Mouse (Mus musculus): ENCODE measurements around the gene Wdr27. TPM values are rescaled to one million over a fixed set of nuclear protein-coding genes. Genes with fewer than 3 reads are reported as not detected.
"Not testable (repeated sequence)": the region's sequence is repeated elsewhere in the genome, so short reads cannot be mapped to it uniquely, and the experiment has no call there.

The Wdr27 gene
- total RNA-seq, 2 experiments from 2014 or later: 3.0 to 3.9 TPM

DNA sequence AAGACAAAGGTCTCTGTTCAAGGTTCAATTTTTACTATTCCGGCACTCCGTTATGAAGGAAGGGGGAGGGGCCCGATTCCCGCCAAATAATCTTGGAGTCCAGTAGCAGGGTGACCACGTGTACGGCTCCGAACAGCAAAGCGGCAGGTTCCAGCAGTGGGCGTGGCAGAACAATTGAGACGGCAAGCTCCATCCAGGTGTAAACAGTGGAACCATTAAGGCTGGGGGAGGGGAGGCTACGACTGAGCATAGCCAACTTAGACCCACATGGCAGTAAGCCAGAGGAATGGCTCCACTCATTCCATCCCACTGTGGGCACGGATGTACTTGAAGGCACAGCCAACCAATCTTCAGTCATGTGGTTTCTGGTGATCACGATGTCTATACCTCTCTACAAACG lies 7.7 kb downstream of the Wdr27 start:
- not testable (repeated sequence) for DNase-seq (ENCODE audit: low spot score in 2 of 2)

DNA sequence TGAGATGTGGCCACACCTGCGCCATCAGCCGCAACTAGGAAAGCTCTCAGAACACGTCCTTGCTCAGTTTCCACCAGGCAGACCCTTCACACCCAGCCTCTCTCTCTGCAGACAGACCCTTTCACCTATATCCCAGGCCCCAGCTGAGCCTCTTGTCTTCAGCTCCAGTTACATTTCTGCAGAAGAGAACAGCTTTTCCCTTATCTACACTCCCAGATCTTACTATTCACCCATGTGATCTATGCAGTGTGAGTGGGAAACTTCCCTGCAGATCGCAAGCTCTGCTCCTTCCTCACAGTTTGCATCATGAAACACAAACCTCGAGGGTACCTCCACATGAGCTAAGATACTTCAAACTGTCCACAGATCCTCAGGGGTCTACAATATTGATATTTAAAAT lies 11.5 kb downstream of the Wdr27 start:
- no peak for DNase-seq (ENCODE audit: low spot score in 2 of 2)

DNA sequence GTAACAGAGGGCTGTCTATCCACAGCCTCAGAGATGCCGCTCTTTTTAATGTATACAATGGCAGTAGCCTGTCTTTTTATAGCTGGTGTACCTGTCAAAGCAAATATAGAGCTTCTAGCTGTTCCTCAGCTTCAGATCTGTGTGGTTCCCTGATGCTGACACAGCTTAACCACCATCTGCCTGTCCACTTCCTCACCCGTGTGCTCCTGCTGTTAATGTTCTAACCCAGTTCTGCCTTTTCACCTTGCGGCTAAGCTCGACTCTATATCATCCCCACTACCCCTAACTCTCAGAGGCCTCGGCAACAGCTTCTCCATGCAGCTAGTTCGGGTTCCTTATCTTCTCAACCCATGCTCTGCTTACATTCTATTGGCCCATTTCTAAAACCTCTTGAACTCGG lies 12.3 kb downstream of the Wdr27 start:
- no peak for DNase-seq (ENCODE audit: low spot score in 2 of 2)

DNA sequence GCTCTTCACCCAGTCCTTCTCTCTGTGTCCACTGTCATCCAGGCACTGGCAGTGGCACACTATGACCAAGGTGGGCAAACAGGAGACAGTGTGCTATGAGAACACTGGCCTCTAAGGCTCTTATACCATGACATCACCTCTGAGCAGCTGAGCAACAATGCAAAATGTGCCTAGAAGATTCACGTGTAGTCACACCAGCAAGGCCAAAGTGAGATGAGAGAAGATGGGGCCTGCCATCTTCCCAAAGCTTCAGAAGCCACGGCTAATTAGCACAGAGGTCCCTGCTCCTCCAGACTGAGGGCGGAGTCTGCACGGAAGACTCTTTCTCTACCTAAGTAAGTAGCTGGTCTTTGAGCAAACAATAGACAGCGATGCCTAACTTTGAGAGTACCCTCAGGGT lies 14.3 kb downstream of the Wdr27 start:
- DNase-seq (ENCODE audit: low spot score in 2 of 2): no peak

DNA sequence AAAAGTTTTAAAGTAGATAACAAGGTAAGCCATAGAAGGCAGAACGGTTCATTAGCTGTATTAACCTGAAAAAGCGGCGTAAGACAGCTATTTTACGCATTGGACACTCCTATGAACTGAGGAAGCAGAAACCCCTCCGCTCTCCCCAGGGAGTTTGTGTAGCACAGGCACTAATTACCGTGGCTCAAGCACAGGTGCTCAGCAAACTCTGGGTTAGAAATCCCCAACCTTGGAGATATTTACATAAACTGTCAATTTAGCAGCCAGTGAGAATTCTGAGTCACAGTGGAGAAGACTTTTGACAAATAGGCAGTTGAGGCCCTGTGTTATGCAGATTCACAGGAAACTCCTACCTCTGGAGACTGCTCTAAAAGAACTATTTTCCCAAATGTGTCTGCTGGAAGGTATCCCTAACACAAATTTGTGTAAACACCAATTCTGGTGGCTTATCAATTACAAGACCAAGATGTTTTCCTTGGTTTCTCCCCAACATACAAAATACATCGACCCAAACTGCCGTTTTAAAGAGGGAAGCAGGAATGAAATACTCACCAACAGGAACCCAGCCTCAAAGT lies 15.2 kb downstream of the Wdr27 start:
- no peak for DNase-seq (ENCODE audit: low spot score in 2 of 2)

DNA sequence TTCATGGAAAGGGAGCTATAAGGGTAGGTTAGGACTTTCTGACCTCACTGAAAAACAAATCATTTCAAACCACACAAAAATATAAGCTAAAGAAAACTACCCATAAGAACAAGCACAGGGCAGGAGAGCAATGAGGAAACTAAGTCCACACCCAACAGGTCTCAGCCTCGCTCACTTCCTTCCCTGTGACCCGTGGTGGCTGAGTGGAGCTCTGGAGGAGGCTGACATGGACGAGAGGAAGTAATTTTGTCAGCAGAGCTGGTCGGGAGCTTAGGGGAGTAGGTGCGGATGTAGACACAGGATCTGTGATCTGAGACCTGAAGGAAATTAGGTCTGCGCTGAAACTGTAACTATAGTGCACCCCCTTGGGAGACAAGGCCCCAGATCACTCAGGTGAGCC lies 21.4 kb downstream of the Wdr27 start:
- DNase-seq (ENCODE audit: low spot score in 2 of 2): no peak

DNA sequence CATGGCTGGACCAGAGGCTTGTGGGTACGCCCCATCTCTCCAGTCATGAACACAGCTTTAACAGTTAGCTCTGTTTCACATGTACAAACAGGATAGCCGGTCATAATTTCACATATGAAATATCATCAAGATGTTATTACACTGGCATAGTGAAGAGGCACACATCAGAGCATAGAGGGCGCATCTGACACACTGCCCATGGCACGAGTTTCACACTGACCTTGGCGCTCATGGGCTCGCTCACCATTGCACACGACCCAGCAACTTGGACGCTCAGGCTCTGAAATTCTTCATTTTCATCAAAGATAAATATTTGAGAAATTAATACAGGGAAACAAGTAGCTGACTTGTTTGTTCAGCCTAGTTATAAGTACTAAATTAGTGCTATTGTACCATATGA lies 25.1 kb downstream of the Wdr27 start:
- no peak for DNase-seq (ENCODE audit: low spot score in 2 of 2)

DNA sequence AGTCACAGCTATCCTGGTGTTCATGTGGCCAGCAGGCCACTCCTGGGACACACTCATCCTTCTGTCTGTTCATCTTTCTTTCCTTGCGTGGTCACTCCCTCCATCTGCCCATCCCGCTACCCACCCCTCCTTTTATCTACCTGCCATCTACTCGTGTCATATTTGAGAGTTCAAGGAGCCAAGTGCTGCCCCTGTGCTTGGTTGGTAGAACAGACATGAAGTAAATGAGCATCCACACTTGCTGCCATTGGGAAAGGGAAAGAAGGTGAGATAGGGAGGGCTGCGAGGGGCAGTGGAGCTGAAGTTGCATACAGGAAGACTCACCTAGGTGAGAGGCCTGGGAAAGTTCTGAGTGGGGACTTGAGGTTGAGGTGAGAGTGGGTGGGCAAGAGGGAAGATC lies 28.6 kb downstream of the Wdr27 start:
- no peak for DNase-seq (ENCODE audit: low spot score in 2 of 2)

DNA sequence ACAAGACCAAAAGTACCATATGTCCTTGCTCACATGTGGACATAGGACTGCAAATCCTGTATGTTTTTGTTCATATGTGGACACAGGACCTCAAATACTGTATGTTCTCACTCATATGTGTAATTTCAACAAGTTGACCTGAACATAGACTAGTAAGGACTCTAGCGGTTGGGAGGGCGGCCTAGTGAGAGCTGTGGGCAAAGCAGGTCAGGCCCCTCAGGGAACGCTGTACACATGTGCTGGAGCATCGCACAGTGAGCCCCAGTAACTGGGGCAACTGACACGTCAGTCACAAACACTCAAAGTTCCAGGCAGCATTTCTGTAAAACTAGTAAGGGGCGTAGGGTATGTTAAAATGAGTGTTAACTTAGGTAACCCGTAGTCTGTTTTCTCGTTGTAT lies 30.0 kb downstream of the Wdr27 start:
- DNase-seq (ENCODE audit: low spot score in 2 of 2): no peak

DNA sequence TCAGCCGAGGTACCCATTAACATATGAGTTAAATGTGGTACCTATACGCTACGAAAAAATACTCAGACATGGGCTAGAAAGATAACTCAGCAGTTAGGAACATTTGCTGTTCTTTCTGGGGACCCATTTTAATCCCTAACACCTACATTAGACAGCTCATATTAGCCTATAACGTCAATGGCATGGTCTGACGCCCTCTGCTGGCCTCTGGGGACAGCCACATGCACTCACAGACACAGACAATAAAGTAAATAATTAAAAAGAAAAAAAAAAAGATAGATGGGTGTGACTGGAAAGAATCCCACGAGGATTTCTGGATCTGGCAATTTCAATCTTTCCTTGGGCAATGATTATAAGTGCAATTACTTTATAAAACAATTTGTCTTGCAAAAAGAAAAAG lies 30.5 kb downstream of the Wdr27 start:
- DNase-seq (ENCODE audit: low spot score in 2 of 2): no peak

DNA sequence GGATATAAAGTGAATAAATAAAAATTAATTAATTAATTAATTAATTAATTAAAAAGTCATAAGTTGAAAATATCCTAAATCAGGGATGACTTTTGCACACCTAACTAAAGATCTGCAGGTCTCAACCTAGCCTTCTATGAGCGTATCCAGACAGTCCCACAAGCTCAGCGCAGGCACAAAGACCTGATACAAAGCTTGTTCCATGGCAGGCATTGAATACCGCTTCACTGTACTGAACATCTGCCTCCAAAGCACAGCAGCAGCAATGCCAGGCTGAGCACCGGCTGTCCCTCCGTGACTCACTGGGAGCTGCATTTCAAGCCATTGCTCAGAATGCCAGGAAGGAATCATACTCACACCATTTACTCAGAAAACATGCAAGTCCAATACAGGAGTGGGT lies 32.2 kb downstream of the Wdr27 start:
- DNase-seq (ENCODE audit: low spot score in 2 of 2): no peak

DNA sequence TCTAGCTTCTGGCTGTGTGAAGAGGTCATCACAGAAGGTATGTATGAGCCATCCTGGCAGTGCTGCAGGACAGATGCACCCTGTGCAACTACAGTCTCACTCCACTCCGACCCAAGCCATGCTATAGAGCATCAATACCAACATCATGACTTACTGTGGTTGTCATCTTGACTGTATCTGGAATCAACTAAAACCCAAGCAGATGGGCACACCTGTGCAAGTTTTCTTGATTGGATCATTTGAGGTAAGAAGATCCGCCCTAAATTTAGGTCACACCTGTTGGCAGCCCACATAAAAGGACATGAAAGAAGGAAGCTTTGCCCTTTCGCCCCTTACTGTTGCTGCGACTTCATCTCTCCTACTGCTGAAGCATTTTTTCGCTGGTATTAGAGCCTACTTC lies 33.6 kb downstream of the Wdr27 start:
- no peak for DNase-seq (ENCODE audit: low spot score in 2 of 2)

DNA sequence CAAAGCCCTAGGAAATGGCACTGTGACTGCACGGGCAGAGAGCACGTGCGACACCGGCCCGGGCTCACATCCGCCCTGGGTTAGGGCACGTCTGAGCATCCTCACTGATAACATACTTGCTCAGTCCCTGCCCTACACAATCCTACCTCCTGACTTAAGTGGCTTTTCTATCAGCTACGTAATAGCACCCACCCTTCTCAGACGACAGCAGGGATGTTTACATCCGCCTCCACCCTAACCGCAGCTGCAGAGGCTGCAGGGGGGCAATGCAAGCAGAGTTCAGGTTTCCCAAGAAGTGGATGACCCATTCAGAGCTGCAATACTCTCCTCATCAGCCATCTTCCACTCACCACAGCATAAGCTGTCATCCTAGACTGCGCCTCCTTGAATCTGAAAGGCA lies 35.8 kb downstream of the Wdr27 start:
- DNase-seq (ENCODE audit: low spot score in 2 of 2): no peak

DNA sequence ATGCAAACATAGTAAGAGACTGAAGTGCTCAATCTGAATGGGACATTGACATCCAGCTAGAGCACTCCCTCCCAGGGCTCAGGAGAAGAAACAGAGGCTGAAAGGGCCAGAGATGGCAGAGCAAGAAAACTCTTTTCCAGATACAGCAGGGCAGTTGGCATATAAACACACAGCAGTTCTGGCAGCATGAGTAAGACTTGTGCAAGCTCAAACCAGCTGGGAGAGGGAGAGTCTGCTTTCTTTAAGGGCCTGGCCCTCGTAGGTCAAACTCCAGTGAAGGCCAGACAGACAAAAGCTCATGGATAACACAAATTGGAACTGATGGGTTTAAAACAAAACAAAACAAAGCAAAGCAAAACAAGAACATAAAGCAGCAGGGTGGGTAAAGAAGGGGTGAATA lies 36.3 kb downstream of the Wdr27 start:
- DNase-seq (ENCODE audit: low spot score in 2 of 2): no peak

DNA sequence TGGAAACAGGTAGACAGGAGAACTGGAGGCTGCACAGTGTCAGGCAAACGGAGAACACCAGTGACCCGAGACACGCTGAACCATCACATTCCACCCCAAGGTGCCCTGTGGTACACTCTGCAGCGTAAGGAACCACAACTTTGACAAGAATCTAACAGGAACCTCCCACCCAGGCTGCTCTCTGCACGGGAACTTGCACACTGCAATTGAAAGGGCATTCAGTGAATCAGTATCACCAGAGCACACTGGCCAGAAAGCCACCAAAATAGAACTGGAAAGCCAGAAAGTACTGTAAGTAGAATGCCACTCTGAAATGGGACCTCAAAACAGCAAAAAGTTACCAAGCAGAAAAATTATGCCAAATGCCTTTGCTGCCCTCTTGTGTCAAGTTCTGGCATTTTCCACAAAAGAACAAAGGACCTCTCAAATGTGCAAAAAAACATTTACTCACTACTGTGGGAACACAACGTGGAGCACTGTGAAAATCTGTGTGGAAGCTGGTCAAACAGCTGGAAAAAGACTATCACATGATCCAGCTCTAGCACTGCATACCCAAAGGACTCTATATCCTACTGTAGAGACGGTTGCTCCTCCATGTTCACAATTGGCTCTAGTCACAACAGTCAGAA lies 38.2 kb downstream of the Wdr27 start:
- DNase-seq (ENCODE audit: low spot score in 2 of 2): peak; percentile 70 to 85

DNA sequence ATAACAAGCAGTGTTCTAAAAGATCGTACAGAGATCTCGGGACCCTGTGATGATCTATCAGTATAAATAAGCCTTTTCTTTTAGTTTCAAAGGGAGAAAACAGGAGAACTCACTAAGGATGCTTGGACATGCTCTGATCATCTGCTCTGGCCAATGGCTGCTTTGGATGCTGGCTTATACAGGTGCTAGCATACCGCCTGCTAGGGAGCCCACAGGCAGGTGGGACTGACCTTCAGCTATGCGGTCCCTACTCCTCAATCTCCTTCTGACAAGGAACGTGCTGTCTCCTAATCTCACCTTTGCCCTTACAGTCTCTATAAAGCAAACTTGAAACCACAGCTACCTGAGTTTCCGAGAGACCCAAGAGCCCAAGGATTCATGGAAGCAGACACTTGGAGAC lies 38.8 kb downstream of the Wdr27 start:
- DNase-seq (ENCODE audit: low spot score in 2 of 2): no peak

DNA sequence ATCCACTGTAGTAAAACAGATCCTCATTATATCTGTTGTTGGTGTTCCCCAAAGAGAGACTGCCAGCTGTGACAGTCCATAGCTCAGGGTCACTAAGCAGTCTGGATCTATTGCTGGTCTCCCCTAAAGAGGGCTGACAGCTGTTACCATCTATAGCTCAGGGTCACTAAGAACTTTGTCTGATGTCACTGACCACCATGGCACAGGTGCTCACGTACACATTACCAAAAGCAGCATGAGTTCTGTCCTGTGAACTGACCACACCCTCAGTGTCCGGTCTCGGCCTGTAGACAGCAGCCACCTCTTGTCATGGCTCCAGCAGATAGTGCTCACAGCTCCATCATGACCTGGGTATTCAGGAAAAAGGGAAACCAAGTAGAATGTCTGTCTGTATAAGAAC lies 39.7 kb downstream of the Wdr27 start:
- no peak for DNase-seq (ENCODE audit: low spot score in 2 of 2)

DNA sequence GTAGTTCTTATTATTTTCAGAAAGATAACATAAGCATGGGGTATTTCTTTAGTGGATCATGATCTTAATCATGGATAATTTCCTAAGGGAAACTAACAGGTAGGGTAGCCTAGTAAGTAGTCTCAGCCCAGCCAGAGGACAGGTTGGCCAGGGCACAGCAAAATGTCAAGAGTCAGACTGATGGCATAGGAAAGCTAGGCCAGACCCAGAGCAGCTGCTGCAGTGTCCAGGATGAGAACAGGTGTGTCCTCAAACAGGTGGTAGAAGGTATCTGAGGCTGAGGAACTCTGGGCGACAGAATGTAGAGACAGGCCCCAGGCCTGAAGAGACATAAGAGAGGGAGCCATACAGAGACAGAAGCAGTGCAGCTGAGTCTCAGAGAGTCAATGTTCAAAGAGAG lies 44.0 kb downstream of the Wdr27 start:
- no peak for DNase-seq (ENCODE audit: low spot score in 2 of 2)

DNA sequence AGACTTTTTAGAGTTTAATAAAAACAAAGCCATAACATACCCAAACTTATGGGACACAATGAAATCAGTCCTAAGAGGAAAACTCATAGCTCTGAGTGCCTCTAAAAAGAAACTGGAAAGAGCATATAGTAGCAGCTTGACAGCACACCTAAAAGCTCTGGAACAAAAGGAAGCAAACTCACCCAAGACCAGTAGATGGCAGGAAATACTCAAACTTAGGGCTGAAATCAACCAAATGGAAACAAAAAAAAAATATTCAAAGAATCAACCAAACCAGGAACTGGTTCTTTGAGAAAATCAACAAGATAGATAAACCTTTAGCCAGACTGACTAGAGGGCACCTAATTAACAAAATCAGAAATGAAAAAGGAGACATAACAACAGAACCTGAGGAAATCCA lies 47.9 kb downstream of the Wdr27 start:
- not testable (repeated sequence) for DNase-seq (ENCODE audit: low spot score in 2 of 2)

DNA sequence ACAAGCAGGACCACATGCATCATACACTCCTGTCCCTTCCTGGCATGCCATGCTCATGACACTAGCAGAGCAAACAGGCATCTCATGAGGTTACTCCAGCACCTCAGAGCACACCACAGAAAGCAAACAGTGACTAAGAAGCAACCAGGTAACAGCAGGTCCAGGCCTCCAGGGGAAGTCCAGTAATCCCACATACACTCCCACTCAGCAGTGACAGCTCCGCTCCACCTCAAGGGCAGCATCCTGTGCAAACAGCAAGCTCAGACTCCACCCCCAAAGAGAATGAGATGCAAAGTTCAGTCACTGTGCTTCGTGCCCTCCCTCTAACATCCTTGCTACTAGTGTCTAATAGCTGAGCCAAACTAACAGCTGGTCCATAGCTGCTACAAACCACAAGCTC lies 56.0 kb downstream of the Wdr27 start:
- DNase-seq (ENCODE audit: low spot score in 2 of 2): no peak

DNA sequence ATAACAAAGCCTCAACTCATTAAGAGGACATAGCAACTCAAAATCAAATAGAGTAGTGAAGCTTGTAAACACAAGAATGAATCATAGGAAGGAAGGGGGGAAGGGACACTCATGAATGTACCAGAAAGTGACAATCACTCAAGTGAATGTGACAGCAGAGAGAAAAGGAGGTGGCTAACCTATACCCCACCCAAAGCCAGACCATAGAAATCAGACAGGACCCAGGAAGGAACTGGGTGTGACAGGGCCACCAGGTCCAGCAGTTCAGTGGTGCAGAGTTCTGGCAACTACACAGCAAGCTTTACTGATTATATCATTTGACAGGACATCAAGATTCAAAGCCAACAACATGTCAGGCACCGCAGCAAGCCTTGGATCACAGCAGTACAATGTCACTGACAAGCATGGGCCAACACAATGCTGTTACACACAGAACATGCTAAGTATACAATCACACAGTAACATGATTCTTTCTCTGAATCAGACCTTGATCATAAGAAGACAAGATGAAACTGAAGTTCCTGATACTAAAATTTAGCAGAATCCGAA lies 68.2 kb downstream of the Wdr27 start:
- DNase-seq (ENCODE audit: low spot score in 2 of 2): no peak

DNA sequence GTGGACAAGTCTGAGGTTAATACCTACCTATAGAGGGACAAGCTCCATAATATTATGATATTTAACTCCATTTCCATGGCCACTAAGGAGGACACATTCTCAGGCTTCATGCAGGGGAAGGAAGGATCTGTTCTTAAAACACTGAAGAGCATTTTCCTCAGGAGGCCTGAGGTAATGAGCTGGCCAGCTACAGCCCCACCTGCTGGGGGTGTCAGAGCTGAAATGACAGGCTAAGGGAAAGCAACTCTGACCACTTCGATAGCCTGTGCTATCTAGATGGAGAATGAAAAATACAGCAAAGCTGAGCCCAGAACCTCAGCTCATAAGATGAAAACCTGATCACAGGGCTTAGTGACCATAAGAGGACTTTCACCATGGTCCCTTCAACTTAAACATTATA lies 82.7 kb downstream of the Wdr27 start:
- DNase-seq (ENCODE audit: low spot score in 2 of 2): no peak

DNA sequence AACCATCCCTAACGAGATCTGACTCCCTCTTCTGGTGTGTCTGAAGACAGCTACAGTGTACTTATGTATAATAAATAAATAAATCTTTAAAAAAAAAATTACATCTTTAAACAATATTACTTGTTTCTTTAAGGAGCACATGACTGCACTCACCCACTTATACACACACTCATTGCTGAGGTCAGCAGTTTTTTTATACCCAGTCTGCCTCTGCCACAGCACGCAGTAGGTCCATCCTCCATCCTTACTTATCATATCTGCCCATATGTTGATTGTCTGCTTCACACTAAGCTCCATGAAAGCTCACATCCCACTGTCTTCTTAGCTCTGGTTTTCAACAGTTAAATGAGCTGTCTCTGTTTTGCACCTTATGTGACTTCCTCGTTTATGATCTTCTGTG lies 95.2 kb downstream of the Wdr27 start:
- no peak for DNase-seq (ENCODE audit: low spot score in 2 of 2)
